Mouse (Mus musculus): ENCODE measurements around the gene Vmn1r213.

The Vmn1r213 gene

DNA sequence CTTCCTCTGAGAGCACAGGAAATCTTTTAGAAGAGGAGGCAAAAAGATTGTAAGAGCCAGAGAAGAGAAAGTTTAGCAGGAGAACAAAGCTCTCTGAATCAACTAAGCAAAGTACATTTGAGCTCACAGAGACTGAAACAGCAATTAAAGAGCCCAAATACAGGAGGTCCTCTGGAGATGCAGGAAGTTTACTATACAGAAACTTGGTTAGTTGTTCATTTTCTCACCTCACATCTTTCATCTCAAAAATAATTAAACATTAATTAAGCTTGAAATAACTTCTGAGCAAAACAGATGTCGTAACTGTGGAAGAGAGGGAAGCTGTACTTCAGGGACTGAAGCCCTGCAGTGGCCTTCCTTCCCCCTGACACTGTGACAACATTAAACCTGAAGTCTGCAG is at the start of gene Vmn1r213:
TSS of gene Vmn1r213 (plus strand) at position 301 of the 400 bp plus-strand sequence.
- DNase-seq = no peak

DNA sequence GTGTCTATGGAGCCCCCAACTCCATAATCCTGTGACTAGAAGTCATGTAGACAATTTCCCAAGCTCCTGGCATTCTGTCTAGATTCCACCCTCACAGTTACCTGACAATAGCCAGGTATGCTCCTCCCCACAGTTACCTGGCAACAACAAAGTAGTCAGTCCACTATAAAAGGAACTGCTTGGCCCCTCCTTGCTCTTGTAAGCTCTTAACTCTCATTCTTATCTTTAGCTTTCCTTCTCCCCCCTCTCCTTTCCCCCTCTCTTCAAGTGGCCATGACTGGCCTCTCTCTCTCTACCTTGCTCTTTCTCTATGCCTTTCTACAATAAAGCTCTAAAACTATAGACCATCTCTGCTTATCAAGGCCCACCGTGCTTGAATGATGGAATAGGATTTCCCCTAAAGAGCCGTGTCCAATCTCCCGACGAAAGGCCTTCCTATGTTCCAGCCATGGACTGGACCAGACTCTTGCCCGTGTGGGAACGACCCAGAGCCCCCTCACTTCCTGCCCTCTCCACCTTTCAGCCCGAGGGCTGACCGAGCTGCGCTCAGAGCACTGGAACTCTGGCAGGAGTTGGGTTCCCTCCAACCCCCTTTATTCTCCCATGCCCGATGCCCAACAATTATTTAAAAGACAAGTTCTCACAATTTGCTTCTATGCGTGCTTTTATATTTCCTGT is 17.1 kb upstream of the Vmn1r213 start:
- DNase-seq = no peak

DNA sequence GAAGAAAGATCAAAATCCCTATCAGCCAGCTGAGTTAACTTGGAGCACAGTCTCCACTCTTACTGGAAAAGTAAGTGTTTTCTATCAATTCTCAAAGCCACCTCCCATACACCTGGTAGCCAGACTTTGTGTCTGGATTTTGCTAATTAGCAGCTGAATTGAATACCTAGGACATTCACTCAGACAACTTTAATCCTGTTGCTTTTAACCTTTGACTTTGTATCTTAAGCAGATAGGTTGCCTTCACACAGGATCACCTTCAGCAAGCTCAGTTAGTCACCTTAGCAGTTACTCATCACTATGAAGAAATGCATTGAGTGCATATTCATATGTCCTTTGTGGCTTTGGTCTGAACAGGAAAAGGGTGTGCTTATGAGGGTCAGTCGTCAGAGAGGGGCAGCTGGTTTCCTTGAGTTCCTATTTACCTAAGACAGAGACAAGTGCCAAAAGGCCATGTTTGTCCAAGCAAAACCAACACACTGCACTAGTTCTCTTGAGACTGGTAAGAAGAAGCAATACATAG is 15.2 kb upstream of the Vmn1r213 start:
- DNase-seq = no peak

DNA sequence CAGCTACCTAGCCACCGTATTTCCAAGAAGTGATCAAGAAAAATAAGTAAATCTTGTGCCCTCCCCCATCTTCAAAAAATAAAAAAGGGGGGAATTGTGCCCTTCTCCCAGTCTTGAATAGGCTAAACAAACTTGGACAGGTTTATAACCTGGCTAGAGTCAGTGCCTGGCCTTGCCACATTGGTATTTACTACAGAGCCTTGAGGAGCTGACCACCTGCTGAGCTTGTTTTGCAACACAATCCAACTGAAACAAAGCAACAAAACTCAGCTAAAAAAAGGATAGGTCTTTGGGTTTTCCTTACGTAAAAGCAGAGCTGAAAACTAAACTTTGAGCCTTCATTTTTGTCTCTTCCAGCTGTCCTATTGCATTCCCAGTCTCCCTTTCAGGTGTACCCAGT is 14.7 kb upstream of the Vmn1r213 start:
- no peak for DNase-seq

DNA sequence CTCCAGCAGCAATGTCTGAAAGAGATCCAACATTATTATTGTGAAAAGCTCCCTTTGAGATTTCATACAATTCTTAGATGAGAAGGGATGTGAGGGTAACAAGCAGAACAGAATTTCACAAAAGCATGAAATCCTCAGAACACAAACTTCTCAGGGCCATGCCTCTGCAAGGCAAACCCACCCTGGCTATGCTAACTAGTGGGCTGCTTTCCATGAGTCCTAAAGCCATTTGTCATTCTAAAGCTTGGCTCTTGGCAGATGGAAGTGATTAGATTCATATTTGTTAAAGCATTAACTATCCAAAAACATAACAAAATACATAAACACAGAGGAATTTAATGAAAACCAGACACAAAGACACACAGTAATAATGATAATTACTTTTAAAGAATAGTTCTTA is 10.7 kb downstream of the Vmn1r213 start:
- DNase-seq = no peak

- no peak for DNase-seq
Measured at GRCm38 (mm10) chr13:23024812-23025211, 17.4 kb downstream of the Vmn1r213 start.

DNA sequence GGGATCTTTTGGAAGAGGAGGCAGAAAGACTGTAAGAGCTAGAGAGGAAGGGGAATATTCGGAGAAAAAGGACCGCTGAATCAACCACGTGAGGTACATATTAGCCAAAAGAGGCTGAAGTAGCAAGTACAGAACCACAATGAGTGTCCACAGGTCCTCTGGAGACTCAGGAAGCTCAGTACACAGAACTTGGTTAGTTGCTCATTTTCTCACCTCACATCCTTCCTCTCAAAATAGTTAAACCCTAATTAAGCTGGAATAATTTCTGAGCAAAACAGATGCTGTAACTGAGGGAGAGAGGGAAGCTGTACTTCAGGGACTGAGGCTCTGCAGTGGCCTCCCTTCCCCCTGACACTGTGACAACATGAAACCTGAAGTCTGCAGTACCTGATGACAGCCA is 22.7 kb downstream of the Vmn1r213 start, which contains the start of gene Vmn1r214:
TSS of gene Vmn1r214 (plus strand) at position 301 of the 400 bp plus-strand sequence.
- DNase-seq = no peak

GRCm38 (mm10) chr13:23057778-23058177 is 50.3 kb downstream of the Vmn1r213 start:
- no peak for DNase-seq

Data from cerebellum, postnatal 36 days (tissue).